Mouse (Mus musculus) liver, embryonic 15.5 days (tissue): ENCODE results near the gene Tmed1. TPM values are rescaled to one million over a fixed set of nuclear protein-coding genes. Genes with fewer than 3 reads are reported as not detected.
A peak's percentile ranks its signal among the peaks of the same experiment; 100 is the strongest.
"Not testable (repeated sequence)": the region's sequence is repeated elsewhere in the genome, so short reads cannot be mapped to it uniquely, and the experiment has no call there.

Source experiments
- ATAC-seq: fragments of 200-750 bp; cut with Nextera tagmentation; 2 replicates; pipeline ENCODE4 v1.8.0; 2017; ENCODE audit warnings: moderate number of reproducible peaks, mild to moderate bottlenecking, moderate library complexity; ENCODE audit not compliant: insufficient read depth
- H3K27ac ChIP-seq: fragments of 300-500 bp; sonication (generic); replicated peaks from 2 replicates; pipeline ENCODE4 v1.5.1; 2015; ENCODE audit warnings: mild to moderate bottlenecking, inconsistent platforms
- H3K27me3 ChIP-seq: fragments of 300-500 bp; sonication (generic); 2 replicates; pipeline ENCODE4 v1.6.1; 2015; ENCODE audit warnings: mild to moderate bottlenecking, inconsistent platforms
- H3K36me3 ChIP-seq: fragments of 300-500 bp; sonication (generic); replicated peaks from 2 replicates; pipeline ENCODE4 v1.6.1; 2015; ENCODE audit warnings: moderate library complexity, mild to moderate bottlenecking, inconsistent platforms
- H3K4me1 ChIP-seq: fragments of 300-500 bp; sonication (generic); replicated peaks from 2 replicates; pipeline ENCODE4 v1.6.1; 2015; ENCODE audit warnings: inconsistent platforms
- H3K4me2 ChIP-seq: fragments of 300-500 bp; sonication (generic); 2 replicates; pipeline ENCODE4 v1.6.1; 2015; ENCODE audit warnings: moderate library complexity, mild to moderate bottlenecking, inconsistent platforms
- H3K4me3 ChIP-seq: fragments of 300-500 bp; sonication (generic); replicated peaks from 2 replicates; pipeline ENCODE4 v1.5.1; 2015; ENCODE audit warnings: mild to moderate bottlenecking, inconsistent platforms
- H3K9ac ChIP-seq: fragments of 300-500 bp; sonication (generic); 2 replicates; pipeline ENCODE4 v1.6.1; 2015; ENCODE audit warnings: moderate library complexity, mild to moderate bottlenecking, inconsistent platforms
- H3K9me3 ChIP-seq: fragments of 300-500 bp; sonication (generic); replicated peaks from 2 replicates; pipeline ENCODE4 v1.6.1; 2016; ENCODE audit warnings: inconsistent platforms
- WGBS: fragments of 180-500 bp; shearing (Covaris S2); methylation state at CpG from one replicate; pipeline ENCODE4 v1.1.7; 2015; ENCODE audit warnings: mixed read lengths; ENCODE audit not compliant: insufficient replicate concordance; 5-methylcytosine and 5-hydroxymethylcytosine counted together
- polyA plus RNA-seq: library from polyadenylated mRNA; unstranded; fragments of >200 nt; fragmentation: Nextera tagmentation; extraction: Ambion mirVana; gene quantifications from 2 replicates; pipeline ENCODE4 v1.2.1, GENCODE M21; 2015

Tmed1 gene
- polyA plus RNA-seq, 1 experiment from 2014 or later = 31.5 TPM

DNA sequence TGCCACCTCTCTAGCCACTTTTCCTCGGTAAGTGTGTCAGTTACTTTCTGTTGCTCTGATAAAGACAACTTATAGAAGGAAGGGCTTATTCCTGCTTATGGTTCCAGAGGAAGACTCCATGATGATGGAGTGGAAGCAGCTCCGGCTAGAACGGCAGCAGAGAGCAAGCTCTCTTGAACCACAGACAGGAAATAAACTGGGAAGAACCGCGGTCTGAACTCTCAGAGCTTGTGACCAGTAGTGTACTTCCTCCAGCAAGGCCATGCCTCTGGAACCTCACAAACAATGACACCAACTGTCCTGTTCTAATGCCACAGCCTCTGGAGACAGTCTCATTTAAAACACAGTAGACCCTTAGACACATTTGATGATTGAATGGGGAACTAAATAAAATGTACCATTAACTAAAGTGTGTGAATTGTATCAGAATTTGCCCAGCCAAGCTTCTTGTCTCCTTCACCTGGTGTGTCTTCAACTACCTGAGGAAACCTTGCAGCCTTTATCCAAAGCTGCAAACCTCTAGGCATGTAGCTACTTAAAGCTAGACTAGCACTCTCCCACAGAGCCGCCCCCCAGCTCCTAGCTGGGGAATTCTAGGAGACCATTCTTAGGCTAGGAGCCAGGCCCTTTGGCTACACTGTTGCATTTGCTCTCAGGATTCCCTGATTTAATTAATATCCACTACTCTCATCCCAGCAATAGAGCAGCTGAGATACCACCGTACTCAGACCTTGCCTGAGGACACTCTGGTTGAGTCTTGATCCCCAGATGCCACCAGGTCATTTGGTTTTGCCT, 15.3 kb upstream of the Tmed1 start:
- Histone ChIP-seq H3K9me3 (no peaks in the 10 kb centered on the region), H3K36me3 (no peaks in the 10 kb centered on the region), H3K27me3 (no peaks in the 10 kb centered on the region), H3K4me1 (no peaks in the 10 kb centered on the region), H3K9ac (no peak overlapping the region), H3K27ac (peak overlapping the region; percentile 70), H3K4me2 (peak overlapping the region; percentile 29), H3K4me3 (no peak overlapping the region)
- ATAC-seq = no peak
- WGBS = 31% methylated on average over 7 of the region's 7 CpGs

DNA sequence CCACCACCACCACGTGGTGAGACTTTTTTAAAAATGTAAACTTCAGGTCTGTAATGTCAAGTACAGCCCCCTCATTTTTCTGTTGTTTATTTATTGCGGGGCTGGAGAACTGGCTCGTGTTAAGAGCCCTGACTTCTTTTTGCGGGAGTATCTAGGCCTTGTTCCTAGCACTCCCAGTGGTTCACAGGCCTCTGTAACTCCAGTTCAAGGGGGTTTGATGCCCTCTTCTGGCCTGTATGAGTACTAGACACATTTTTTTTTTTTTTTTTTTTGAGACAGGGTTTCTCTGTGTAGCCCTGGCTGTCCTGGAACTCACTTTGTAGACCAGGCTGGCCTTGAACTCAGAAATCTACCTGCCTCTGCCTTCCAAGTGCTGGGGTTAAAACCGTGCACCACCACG, 8.6 kb upstream of the Tmed1 start:
- WGBS = 74% methylated on average over 6 of the region's 6 CpGs
- not testable (repeated sequence) for H3K9me3 ChIP-seq, H3K4me1 ChIP-seq, H3K4me2 ChIP-seq, H3K4me3 ChIP-seq, H3K36me3 ChIP-seq, H3K9ac ChIP-seq, H3K27me3 ChIP-seq, H3K27ac ChIP-seq, ATAC-seq

DNA sequence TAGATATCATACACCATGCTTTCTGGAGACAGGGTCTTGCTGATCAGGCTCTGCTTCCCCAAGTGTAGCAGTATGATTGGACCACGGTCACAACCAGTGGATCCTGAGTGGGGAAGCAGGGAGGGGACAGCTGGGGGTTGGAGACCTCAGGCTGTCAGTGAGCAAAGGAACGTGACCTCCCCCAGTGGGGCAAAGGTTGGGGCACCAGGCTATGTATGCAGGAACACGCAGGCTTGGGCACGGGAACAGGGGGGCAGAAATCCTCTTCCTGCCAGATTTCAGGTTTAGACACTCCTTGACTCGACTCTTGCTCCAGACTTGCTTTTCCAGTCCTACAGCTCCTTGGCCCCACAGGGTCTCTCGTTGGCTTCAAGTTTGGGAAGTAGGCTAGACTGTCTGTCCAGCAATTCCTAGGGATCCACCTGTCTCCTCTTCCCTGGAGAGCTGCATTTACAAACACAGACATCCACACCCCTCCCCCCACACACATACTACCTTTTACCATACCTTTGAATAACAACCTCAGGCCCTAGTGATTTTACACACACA, 8.0 kb upstream of the Tmed1 start:
- H3K4me3 ChIP-seq = no peak overlapping the region
- no peaks in the 10 kb centered on the region for H3K27me3 ChIP-seq
- no peak overlapping the region for H3K4me2 ChIP-seq
- ATAC-seq = no peak
- no peaks in the 10 kb centered on the region for H3K36me3 ChIP-seq
- no peak overlapping the region for H3K27ac ChIP-seq
- H3K9ac ChIP-seq = no peak overlapping the region
- peaks cover 6% of the 10 kb centered on the region for H3K4me1 ChIP-seq
- no peaks in the 10 kb centered on the region for H3K9me3 ChIP-seq
- WGBS = 60% methylated on average over 6 of the region's 6 CpGs

DNA sequence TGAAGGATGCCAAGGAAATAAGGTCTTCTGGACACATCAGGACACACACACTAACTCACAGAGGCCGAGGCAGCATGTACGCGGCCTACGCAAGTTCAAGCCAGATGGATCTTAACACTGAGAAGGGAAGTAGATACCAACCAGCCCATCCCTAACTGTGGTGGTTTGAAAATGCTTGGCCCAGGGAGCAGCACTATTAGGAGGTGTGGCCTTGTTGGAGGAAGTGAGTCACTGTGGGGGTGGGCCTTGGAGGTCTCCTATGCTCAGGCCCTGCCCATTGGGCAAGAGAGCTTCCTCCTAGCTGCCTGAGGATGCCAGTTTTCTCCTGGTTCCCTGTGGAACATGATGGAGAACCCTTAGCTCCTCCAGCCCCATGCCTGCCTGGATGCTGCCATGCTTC, 3.4 kb upstream of the Tmed1 start:
- H3K36me3 ChIP-seq = peaks cover 7% of the 10 kb centered on the region
- H3K9ac ChIP-seq = no peak overlapping the region
- no peak overlapping the region for H3K4me2 ChIP-seq
- H3K27ac ChIP-seq = no peak overlapping the region
- 97% methylated on average over 4 of the region's 4 CpGs for WGBS
- H3K27me3 ChIP-seq = no peaks in the 10 kb centered on the region
- no peak for ATAC-seq
- H3K9me3 ChIP-seq = no peaks in the 10 kb centered on the region
- no peak overlapping the region for H3K4me3 ChIP-seq
- peaks cover 33% of the 10 kb centered on the region for H3K4me1 ChIP-seq

DNA sequence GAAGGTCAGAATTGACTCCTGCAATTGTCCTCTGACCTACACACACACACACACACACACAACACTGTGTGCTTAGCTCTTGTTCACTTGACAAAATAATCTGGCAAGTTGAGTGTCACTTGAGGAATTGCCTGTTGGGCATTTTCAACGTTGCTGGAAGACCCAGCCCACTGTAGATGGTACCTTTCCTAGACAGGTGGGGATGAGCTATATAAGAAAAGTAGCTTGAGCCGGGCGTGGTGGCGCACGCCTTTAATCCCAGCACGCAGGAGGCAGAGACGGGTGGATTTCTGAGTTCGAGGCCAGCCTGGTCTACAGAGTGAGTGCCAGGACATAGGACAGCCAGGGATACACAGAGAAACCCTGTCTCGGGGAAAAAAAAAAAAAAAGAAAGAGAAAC, 1.0 kb upstream of the Tmed1 start:
- H3K9me3 ChIP-seq = no peaks in the 10 kb centered on the region
- WGBS = 69% methylated on average over 9 of the region's 9 CpGs
- peak overlapping the region; percentile 72 for H3K4me3 ChIP-seq
- H3K4me2 ChIP-seq = peak overlapping the region; percentile 77
- peaks cover 31% of the 10 kb centered on the region for H3K36me3 ChIP-seq
- H3K27ac ChIP-seq = peak overlapping the region; percentile 84
- peak overlapping the region; percentile 70 for H3K9ac ChIP-seq
- peaks cover 36% of the 10 kb centered on the region for H3K4me1 ChIP-seq
- no peaks in the 10 kb centered on the region for H3K27me3 ChIP-seq
- ATAC-seq = no peak

DNA sequence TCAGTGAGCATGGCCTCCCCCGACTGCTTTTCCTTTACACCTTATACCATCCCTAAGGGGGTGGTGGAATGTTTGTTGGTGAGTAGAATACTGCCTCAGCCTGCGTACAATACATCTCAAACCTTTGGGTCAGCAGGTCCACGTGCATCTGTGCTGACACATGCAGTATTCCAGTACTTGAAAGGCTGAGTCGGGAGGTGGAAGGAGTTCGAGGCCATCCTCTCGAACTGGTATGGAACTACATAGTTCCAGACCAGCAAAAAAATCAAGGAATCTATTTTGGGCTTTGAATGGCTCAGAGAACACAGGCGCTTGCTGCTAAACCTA, 600 bp upstream of the Tmed1 start:
- no peaks in the 10 kb centered on the region for H3K27me3 ChIP-seq
- H3K4me1 ChIP-seq = peaks cover 36% of the 10 kb centered on the region
- H3K4me3 ChIP-seq = peak overlapping the region; percentile 72
- H3K9me3 ChIP-seq = no peaks in the 10 kb centered on the region
- H3K9ac ChIP-seq = peak overlapping the region; percentile 70
- H3K27ac ChIP-seq = peak overlapping the region; percentile 84
- ATAC-seq = no peak
- WGBS = 5% methylated on average over 7 of the region's 7 CpGs
- peaks cover 35% of the 10 kb centered on the region for H3K36me3 ChIP-seq
- peak overlapping the region; percentile 77 for H3K4me2 ChIP-seq

DNA sequence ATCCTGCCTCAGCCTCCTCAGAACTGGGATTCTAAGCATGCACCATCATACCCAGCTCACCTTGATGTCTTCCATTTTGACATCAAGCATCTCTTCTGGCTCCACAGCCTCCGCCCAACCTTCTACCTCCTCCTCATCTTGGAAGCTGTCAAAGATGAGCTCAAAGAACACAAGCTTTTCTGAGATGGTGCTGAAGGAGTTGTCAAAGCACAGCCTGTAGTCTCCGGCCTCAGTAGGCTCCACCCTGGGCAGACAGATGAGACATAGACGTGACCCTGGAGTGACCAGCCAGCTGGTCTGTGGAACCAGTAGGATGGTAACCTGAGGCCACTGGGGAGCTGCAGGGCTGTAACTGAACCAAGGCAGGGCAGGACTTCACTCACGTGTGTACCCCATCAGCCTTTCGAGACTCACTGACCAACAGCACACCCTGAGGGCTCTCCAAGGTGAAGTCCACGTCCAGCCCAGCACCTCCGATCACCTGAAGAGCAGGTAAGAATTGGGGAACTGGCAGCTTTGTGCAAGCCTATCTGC, 1.1 kb downstream of the Tmed1 start:
- Histone ChIP-seq H3K9ac (peak overlapping the region; percentile 70; the same call in 1 of the 2 replicates), H3K36me3 (peaks cover 52% of the 10 kb centered on the region), H3K4me3 (peak overlapping the region; percentile 72), H3K9me3 (no peaks in the 10 kb centered on the region), H3K27me3 (no peaks in the 10 kb centered on the region), H3K27ac (peak overlapping the region; percentile 84), H3K4me1 (peaks cover 30% of the 10 kb centered on the region), H3K4me2 (peak overlapping the region; percentile 77)
- ATAC-seq = no peak
- 76% methylated on average over 7 of the region's 7 CpGs for WGBS

DNA sequence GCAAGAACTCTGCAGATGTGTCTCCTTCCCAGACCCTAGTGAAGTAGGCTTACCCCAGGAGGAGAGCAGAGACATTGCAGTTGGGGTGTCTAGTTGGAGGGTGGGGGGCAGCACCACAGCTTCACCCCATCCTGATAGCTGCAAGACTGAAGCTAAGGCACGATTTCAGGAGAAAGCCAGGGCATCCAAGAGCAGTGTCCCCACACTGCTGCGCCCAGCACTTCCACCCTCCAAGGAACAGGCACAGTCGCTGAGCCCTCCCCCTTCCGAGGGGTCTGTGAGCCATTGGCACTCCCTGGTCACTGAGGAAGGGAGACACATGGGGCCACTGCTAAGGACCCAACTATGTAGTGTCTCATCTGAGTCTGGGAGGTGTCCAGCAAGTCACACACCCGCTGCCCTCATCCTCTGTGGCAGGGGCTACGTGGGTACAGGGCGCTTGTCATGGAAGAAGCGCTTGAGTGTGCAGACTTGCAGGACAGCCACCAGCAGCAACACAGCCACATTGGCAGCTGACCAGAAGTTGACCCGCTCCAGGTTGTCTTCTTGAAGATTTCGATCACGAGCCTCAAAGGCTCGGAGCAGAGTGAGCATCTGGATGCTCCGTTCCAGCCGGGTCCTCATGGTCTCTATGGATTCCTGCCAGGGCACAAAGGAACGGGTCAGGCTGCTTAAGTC, 2.2 kb downstream of the Tmed1 start:
- no peak overlapping the region for H3K4me3 ChIP-seq
- no peak overlapping the region for H3K27ac ChIP-seq
- no peak for ATAC-seq
- peaks cover 63% of the 10 kb centered on the region for H3K36me3 ChIP-seq
- no peak overlapping the region for H3K4me2 ChIP-seq
- H3K9me3 ChIP-seq = no peaks in the 10 kb centered on the region
- H3K27me3 ChIP-seq = no peaks in the 10 kb centered on the region
- peaks cover 30% of the 10 kb centered on the region for H3K4me1 ChIP-seq
- no peak overlapping the region for H3K9ac ChIP-seq
- 87% methylated on average over 15 of the region's 15 CpGs for WGBS

DNA sequence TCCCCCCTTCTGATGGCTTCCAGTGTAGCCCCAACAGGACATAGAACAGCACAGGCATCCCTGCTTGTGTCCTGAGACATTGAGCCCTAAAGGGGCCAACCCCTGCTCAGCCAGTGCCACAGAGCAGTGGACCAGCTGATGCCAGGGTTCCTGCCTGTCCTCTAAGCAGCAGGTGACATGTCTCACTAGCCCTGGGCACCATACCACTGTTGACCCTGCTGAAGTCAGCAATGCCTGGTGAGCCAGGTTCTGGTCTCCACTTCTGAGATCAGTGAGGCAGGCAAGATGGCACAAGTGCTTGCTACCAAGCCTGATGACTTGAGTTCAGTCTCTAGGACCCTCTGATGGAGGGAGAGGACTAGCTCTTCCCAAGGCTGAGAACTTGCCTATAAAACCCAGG, 4.3 kb downstream of the Tmed1 start:
- peaks cover 22% of the 10 kb centered on the region for H3K4me1 ChIP-seq
- no peak overlapping the region for H3K4me3 ChIP-seq
- no peak for ATAC-seq
- no peak overlapping the region for H3K4me2 ChIP-seq
- H3K9me3 ChIP-seq = no peaks in the 10 kb centered on the region
- peaks cover 68% of the 10 kb centered on the region for H3K36me3 ChIP-seq
- H3K9ac ChIP-seq = no peak overlapping the region
- no peaks in the 10 kb centered on the region for H3K27me3 ChIP-seq
- no peak overlapping the region for H3K27ac ChIP-seq

DNA sequence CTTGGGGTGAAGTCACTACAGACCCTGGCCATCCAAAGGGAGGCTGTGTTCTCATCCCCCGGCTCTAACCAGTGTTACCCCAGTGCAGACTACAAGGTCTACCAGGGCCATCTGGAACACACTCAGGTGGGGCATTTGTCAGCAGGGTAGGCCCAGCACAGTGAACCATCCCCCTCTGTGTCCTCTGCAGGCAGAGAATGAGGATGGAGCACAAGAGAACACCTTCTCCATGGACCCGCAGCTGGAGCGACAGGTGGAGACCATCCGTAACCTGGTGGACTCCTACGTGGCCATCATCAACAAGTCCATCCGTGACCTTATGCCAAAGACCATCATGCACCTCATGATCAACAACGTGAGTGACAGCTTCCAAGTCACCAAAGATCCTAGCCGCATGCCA, 6.7 kb downstream of the Tmed1 start:
- no peaks in the 10 kb centered on the region for H3K27me3 ChIP-seq
- peaks cover 78% of the 10 kb centered on the region for H3K36me3 ChIP-seq
- H3K27ac ChIP-seq = no peak overlapping the region
- no peak for ATAC-seq
- peaks cover 2% of the 10 kb centered on the region; the same call in 1 of the 2 replicates for H3K4me1 ChIP-seq
- no peak overlapping the region for H3K4me2 ChIP-seq
- no peaks in the 10 kb centered on the region for H3K9me3 ChIP-seq
- WGBS = 93% methylated on average over 8 of the region's 8 CpGs
- H3K9ac ChIP-seq = no peak overlapping the region
- no peak overlapping the region for H3K4me3 ChIP-seq

DNA sequence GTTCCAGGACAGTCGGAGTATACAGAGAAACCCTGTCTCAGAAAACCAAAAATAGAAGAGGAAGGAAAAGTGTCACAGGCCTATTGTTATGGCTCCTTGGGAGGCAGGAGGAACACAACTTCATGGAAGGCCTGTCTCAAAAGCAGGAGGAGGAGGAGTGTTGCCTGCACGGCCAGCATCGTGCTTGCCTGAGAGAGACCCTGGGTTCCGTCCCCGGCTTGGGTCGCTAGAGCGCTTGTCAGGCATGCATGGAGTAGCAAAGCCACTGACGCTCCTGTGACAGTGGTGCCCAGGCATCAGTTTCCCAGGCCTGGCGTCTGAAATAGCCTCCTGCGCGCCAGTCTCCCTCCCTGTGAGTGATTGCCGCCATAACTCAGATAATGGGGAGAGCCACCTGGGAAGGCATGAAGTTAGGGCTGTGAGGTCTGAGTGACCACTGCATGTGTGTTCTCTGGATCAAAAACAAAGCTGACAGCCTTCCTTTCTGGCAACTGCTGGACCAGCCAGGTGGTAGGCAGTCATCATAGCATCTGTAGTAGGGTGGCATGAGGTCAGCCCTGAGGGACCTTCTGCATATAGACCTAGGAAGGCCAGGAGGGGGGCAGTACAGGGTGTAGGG, 11.7 kb downstream of the Tmed1 start:
- no peaks in the 10 kb centered on the region for H3K4me1 ChIP-seq
- H3K36me3 ChIP-seq = peaks cover 75% of the 10 kb centered on the region
- ATAC-seq = no peak
- WGBS = 86% methylated on average over 12 of the region's 12 CpGs
- no peak overlapping the region for H3K4me3 ChIP-seq
- no peak overlapping the region for H3K4me2 ChIP-seq
- no peaks in the 10 kb centered on the region for H3K9me3 ChIP-seq
- no peak overlapping the region for H3K9ac ChIP-seq
- no peak overlapping the region for H3K27ac ChIP-seq
- no peaks in the 10 kb centered on the region for H3K27me3 ChIP-seq
